Mouse (Mus musculus) liver, postnatal 0 days (tissue): ENCODE data around the gene Phactr3. TPM values are rescaled to one million over a fixed set of nuclear protein-coding genes. Genes with fewer than 3 reads are reported as not detected.

Experiments
- ATAC-seq: fragments of 200-750 bp; cut with Nextera tagmentation; 2 replicates; pipeline ENCODE4 v1.8.0; 2017; ENCODE audit warnings: mild to moderate bottlenecking, moderate library complexity
- DNase-seq: peaks from one replicate; pipeline ENCODE4 v3.0.0-alpha.2; 2016
- H3K27ac ChIP-seq: fragments of 300-500 bp; sonication (generic); 2 replicates; pipeline ENCODE4 v1.5.1; 2014; ENCODE audit warnings: antibody characterized with exemption, moderate library complexity, mild to moderate bottlenecking, low read depth
- H3K27me3 ChIP-seq: fragments of 300-500 bp; sonication (generic); 2 replicates; pipeline ENCODE4 v1.6.1; 2014; ENCODE audit warnings: low read length, control low read depth, mixed read lengths; ENCODE audit not compliant: insufficient read depth
- H3K36me3 ChIP-seq: fragments of 300-500 bp; sonication (generic); replicated peaks from 2 replicates; pipeline ENCODE4 v1.6.1; 2014; ENCODE audit warnings: mild to moderate bottlenecking, control low read depth, low read length, moderate library complexity, mixed read lengths; ENCODE audit not compliant: insufficient read depth
- H3K4me1 ChIP-seq: fragments of 300-500 bp; sonication (generic); 2 replicates; pipeline ENCODE4 v1.6.1; 2014; ENCODE audit warnings: antibody characterized with exemption, mild to moderate bottlenecking, control low read depth; ENCODE audit not compliant: insufficient read depth
- H3K4me2 ChIP-seq: fragments of 300-500 bp; sonication (generic); 2 replicates; pipeline ENCODE4 v1.6.1; 2014; ENCODE audit warnings: low read depth, mild to moderate bottlenecking, low read length, moderate library complexity, mixed read lengths
- H3K4me3 ChIP-seq: fragments of 300-500 bp; sonication (generic); 2 replicates; pipeline ENCODE4 v1.5.1; 2014; ENCODE audit warnings: low read depth, low read length
- H3K9ac ChIP-seq: fragments of 300-500 bp; sonication (generic); replicated peaks from 2 replicates; pipeline ENCODE4 v1.6.1; 2014; ENCODE audit warnings: mild to moderate bottlenecking, moderate library complexity
- H3K9me3 ChIP-seq: fragments of 300-500 bp; sonication (generic); 2 replicates; pipeline ENCODE4 v1.6.1; 2016; ENCODE audit warnings: mild to moderate bottlenecking, control low read depth, low read length, mixed read lengths
- CTCF ChIP-seq: sonication (generic); IDR thresholded peaks from 2 replicates; pipeline ENCODE4 v1.5.1; 2016; ENCODE audit warnings: antibody characterized with exemption, low read depth
- EP300 ChIP-seq: IDR thresholded peaks from 2 replicates; pipeline ENCODE4 v1.6.1; 2016; ENCODE audit warnings: antibody characterized with exemption, low read depth, mild to moderate bottlenecking
- WGBS: fragments of 180-500 bp; shearing (Covaris S2); extraction: QIAGEN DNeasy Blood & Tissue Kit; methylation state at CpG from one replicate; pipeline ENCODE4 v1.1.7; 2014; ENCODE audit not compliant: insufficient replicate concordance; 5-methylcytosine and 5-hydroxymethylcytosine counted together
- polyA plus RNA-seq: library from polyadenylated mRNA; unstranded; fragments of >200 nt; fragmentation: Nextera tagmentation; extraction: Ambion mirVana; gene quantifications from 2 replicates; pipeline ENCODE4 v1.2.1, GENCODE M21; 2015

Phactr3 gene
- polyA plus RNA-seq, 1 experiment from 2014 or later: not detected

DNA sequence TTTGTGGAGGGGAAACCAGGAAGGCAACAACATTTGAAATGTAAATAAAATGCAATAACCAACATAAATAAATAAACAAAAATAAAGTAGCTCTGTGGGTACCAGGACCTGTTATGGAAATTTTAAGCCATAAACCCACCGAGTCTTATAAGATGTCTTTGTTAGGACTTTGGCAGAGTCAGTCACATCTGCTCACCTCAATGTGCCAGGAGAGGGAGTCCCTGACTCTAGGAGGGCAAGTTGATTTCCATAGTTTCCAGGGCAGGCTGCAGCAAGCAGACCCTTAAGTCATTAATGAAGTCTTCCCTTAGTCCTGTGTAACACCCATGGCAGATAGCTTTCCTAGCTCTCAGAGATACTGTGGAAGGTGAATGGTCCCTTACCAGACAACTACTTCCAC, 25.1 kb downstream of the Phactr3 start:
- no peaks in the 10 kb centered on the region for H3K36me3 ChIP-seq
- DNase-seq: no peak
- H3K4me3 ChIP-seq: no peak overlapping the region
- no peaks in the 10 kb centered on the region for H3K9me3 ChIP-seq
- WGBS: 63% methylated on average over 1 of the region's 1 CpGs
- TF ChIP-seq CTCF (no peak), EP300 (no peak)
- no peak overlapping the region for H3K27ac ChIP-seq
- no peaks in the 10 kb centered on the region for H3K4me1 ChIP-seq
- H3K4me2 ChIP-seq: no peak overlapping the region
- peaks cover 18% of the 10 kb centered on the region for H3K27me3 ChIP-seq
- no peak overlapping the region for H3K9ac ChIP-seq
- no peak for ATAC-seq

DNA sequence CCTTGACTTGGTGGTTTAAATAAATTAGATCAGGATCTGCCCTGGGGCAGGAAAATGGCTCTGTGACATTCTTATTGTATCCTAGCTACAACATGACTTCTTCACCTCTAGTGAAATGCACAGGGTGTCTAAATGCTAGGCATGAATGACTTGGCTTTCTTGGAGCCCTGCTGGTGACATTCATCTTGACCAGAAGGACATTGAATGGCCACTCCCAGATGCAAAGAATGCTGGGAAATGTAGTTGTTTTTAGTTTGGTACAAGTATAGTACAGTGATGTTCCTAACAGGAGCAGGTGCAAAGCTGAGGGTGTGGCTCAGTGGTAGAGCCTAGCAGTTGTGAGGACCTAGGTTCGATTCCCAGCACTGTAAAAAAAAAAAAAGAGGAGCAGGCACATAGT, 30.5 kb downstream of the Phactr3 start:
- no peak for DNase-seq
- TF ChIP-seq EP300: no peak
- no peak for TF ChIP-seq CTCF
- H3K4me2 ChIP-seq: no peak overlapping the region
- H3K4me3 ChIP-seq: no peak overlapping the region
- H3K27me3 ChIP-seq: no peaks in the 10 kb centered on the region
- H3K27ac ChIP-seq: no peak overlapping the region
- no peak for ATAC-seq
- no peaks in the 10 kb centered on the region for H3K4me1 ChIP-seq
- WGBS: 44% methylated on average over 1 of the region's 1 CpGs
- H3K9me3 ChIP-seq: no peaks in the 10 kb centered on the region
- no peak overlapping the region for H3K9ac ChIP-seq
- no peaks in the 10 kb centered on the region for H3K36me3 ChIP-seq

DNA sequence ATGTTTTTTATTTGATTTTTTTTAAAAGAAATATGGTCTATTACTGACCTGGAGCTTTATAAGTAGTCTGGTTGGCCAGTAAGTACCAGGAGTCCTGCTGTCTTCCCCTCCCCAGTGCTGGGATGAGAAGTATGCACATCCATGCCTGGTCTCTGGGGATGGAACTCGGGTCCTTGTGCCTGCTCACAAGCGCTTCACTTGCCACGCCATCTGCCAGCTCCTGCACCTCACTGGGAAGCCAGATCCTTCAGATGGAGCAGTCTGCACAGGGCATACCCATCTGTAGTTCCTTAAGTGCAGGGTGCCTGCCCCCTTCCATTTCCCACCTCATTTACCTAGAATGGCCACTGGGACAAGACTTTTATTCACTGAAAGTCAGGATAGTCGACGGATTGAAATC, 31.9 kb downstream of the Phactr3 start:
- 82% methylated on average over 5 of the region's 5 CpGs for WGBS
- no peak for ATAC-seq

DNA sequence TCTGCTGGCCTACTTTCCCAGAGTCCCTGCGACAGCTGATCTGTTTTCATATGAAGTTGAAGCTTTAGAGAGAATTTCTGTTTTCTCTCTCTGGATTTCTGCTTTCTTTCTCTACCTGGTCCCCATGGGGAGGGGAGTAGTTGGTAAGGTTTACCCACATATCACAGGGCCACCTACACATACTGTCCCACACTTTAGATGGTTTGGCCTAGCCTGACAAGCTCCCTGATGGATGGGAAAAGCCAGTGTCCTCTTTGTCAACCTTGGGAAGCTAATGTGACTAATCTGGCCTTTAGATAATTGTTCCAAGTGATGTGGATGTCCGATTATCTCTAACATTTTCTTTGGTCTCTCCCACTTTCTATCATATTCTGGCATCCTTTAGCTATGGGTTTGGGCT, 34.8 kb downstream of the Phactr3 start:
- Histone ChIP-seq H3K4me2 (no peak overlapping the region), H3K9me3 (no peaks in the 10 kb centered on the region), H3K4me1 (no peaks in the 10 kb centered on the region), H3K27ac (no peak overlapping the region), H3K4me3 (no peak overlapping the region), H3K9ac (no peak overlapping the region), H3K27me3 (no peaks in the 10 kb centered on the region), H3K36me3 (no peaks in the 10 kb centered on the region)
- DNase-seq: no peak
- WGBS: 79% methylated on average over 2 of the region's 2 CpGs
- TF ChIP-seq EP300 (no peak), CTCF (no peak)
- no peak for ATAC-seq

More for the DNA sequence above, 31.9 kb downstream of the Phactr3 start:
- no peaks in the 10 kb centered on the region for H3K4me1 ChIP-seq
- DNase-seq: no peak
- H3K27ac ChIP-seq: no peak overlapping the region
- H3K36me3 ChIP-seq: no peaks in the 10 kb centered on the region
- no peak overlapping the region for H3K4me2 ChIP-seq
- TF ChIP-seq EP300 (no peak), CTCF (no peak)
- H3K27me3 ChIP-seq: no peaks in the 10 kb centered on the region
- no peak overlapping the region for H3K9ac ChIP-seq
- H3K9me3 ChIP-seq: no peaks in the 10 kb centered on the region
- H3K4me3 ChIP-seq: no peak overlapping the region

DNA sequence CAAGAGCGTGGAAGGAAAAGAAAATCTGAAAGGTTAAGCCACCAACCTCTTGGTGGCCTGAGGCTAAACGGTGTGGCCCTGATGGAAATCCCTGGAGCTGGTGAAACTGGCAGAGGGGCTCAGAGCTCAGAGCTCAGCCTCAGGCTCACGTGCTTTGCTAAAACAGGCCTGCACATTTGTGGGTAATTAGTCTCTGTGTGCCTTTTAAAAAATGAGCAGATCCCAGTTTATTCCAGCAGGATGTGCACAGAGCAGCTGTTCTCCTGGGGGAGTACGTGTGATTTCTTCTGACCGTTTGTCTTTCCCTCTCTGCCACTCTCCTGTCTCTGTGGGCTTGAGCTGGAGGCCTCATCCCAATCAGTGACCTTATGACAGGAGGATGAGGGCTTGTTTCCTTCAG, 35.4 kb downstream of the Phactr3 start:
- no peak for TF ChIP-seq EP300
- TF ChIP-seq CTCF: no peak
- no peak overlapping the region for H3K9ac ChIP-seq
- H3K36me3 ChIP-seq: no peaks in the 10 kb centered on the region
- H3K4me1 ChIP-seq: no peaks in the 10 kb centered on the region
- H3K9me3 ChIP-seq: no peaks in the 10 kb centered on the region
- H3K4me3 ChIP-seq: no peak overlapping the region
- H3K4me2 ChIP-seq: no peak overlapping the region
- ATAC-seq (no peak), DNase-seq (no peak)
- WGBS: 52% methylated on average over 5 of the region's 5 CpGs
- no peak overlapping the region for H3K27ac ChIP-seq
- H3K27me3 ChIP-seq: no peaks in the 10 kb centered on the region

DNA sequence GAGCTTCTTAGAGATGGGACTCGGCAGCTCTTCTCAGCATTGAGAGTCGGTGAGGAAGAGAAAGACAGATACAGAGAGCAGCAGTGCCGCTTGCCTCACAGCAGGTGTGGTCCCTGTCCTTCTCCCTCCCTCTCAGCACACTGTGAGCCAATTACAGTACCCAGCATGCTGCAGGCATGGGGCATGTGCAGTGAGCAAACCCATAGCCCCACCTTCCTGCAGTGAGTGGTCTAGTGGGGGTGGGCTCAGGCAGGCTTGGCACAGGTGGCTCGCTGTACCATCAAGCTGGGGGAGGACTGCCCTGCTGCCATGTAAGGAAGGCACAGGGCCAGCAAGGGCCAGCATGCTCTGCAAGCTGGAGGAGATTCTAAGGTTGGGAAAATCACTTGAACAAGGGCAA, 35.8 kb downstream of the Phactr3 start:
- H3K9ac ChIP-seq: no peak overlapping the region
- no peak overlapping the region for H3K4me2 ChIP-seq
- DNase-seq: no peak
- no peak overlapping the region for H3K4me3 ChIP-seq
- H3K4me1 ChIP-seq: no peaks in the 10 kb centered on the region
- TF ChIP-seq EP300 (no peak), CTCF (no peak)
- no peaks in the 10 kb centered on the region for H3K27me3 ChIP-seq
- H3K27ac ChIP-seq: no peak overlapping the region
- 50% methylated on average over 4 of the region's 4 CpGs for WGBS
- H3K36me3 ChIP-seq: no peaks in the 10 kb centered on the region
- ATAC-seq: no peak
- H3K9me3 ChIP-seq: no peaks in the 10 kb centered on the region

DNA sequence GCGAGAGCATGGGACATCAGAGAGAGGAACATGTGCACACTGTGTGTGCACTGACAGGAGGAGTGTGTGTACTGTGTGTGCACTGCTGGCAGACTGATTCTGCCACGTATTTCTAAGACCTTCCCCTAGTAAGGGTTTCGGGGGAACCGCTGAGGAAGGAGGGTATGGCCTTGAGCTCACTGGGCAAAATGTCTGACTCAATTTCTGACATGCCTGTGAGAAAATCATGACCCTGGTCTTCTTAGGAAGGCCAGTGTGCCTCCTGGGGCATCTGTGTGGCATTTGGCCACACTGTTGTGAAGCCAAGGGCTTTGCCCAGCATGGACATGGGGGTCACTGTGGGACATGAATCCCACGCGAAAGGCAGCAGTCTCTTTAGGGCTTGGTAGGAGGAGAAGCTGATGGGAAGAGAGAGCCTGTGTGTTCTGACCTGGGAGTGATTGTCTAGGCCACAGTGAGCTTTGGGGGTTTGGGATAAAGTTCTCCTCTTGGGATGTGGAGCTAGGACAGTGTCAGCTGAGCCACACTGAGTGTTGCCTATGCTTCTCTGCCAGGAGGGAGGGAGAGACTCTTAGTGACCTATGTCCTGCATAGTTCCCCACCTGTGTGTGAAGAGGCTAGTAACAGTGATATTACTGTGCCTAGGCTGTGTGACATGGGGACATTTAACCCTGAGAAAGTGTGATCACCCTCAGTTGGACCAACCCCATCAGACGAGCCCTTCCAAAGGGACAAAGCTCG, 36.6 kb downstream of the Phactr3 start:
- no peaks in the 10 kb centered on the region for H3K27me3 ChIP-seq
- no peak overlapping the region for H3K4me2 ChIP-seq
- H3K9ac ChIP-seq: no peak overlapping the region
- ATAC-seq (no peak), DNase-seq (no peak)
- H3K36me3 ChIP-seq: no peaks in the 10 kb centered on the region
- H3K27ac ChIP-seq: no peak overlapping the region
- no peaks in the 10 kb centered on the region for H3K4me1 ChIP-seq
- H3K9me3 ChIP-seq: no peaks in the 10 kb centered on the region
- H3K4me3 ChIP-seq: no peak overlapping the region
- TF ChIP-seq EP300: no peak
- no peak for TF ChIP-seq CTCF
- 74% methylated on average over 8 of the region's 8 CpGs for WGBS
